Mouse (Mus musculus): ENCODE data around the gene Pin1rt1. TPM values are rescaled to one million over a fixed set of nuclear protein-coding genes. Genes with fewer than 3 reads are reported as not detected.
A peak's percentile ranks its signal among the peaks of the same experiment; 100 is the strongest.

Pin1rt1 gene
- total and polyA plus RNA-seq, 3 experiments, result 0.07 TPM; not detected in 2

- peak overlapping the region; percentile 59 for H3K27ac ChIP-seq (ENCODE audit: control insufficient read depth, low read depth, low read length)
- H3K4me1 ChIP-seq (ENCODE audit: control insufficient read depth in 1 of 2, insufficient read depth in 2 of 2, low read length in 2 of 2), result 0 out of 4 replicates have a peak, but pooled peaks cover 0 to 7% of the 10 kb centered on the region in 2 experiments
- 0 out of 2 replicates have a peak, but pooled peaks have one; percentile 31 for TF ChIP-seq TBP (IDR thresholded peaks at IDR 0.05; ENCODE audit: low read depth, low read length)
- TF ChIP-seq EP300 (IDR thresholded peaks at IDR 0.05; ENCODE audit: low read depth in 1 of 2, low read length in 2 of 2), result 0 out of 4 replicates have a peak, but pooled peaks of 1 of the 2 experiments have one; percentile 5
- no peak for TF ChIP-seq GATA1 (IDR thresholded peaks at IDR 0.05; ENCODE audit: low read depth, low read length)
- no peak for TF ChIP-seq RCOR1 (IDR thresholded peaks at IDR 0.05; ENCODE audit: low read depth, low read length)
- no peak for TF ChIP-seq ELF1 (IDR thresholded peaks at IDR 0.05; ENCODE audit: low read depth, low read length)
- peak; percentile 80 for TF ChIP-seq ZNF384 (IDR thresholded peaks at IDR 0.05; ENCODE audit: low read depth, low read length)
- TF ChIP-seq ZC3H11A (IDR thresholded peaks at IDR 0.05; ENCODE audit: low read depth, low read length), result no peak
- TF ChIP-seq MAX (IDR thresholded peaks at IDR 0.05; ENCODE audit: low read length), result no peak
- no peak for TF ChIP-seq MEF2A (IDR thresholded peaks at IDR 0.05; ENCODE audit: extremely low read depth, insufficient replicate concordance, low read depth, low read length, poor library complexity, severe bottlenecking)
- TF ChIP-seq USF2 (IDR thresholded peaks at IDR 0.05; ENCODE audit: borderline replicate concordance in 1 of 2, insufficient read depth in 1 of 2, low read depth in 1 of 2, low read length in 2 of 2), result no peak
- H3K79me2 ChIP-seq (ENCODE audit: control insufficient read depth, insufficient read depth, low read length, poor library complexity), result no peaks in the 10 kb centered on the region; the same call in 1 of the 2 replicates
- H3K4me3 ChIP-seq (ENCODE audit: control insufficient read depth in 1 of 2, insufficient read depth in 1 of 2, low read depth in 2 of 2, low read length in 2 of 2), result peak overlapping the region in 1 of 2 experiments; percentile 43; a peak in 2 of 4 replicates
- H3K9me3 ChIP-seq (replicated peaks; ENCODE audit: insufficient read depth, low read length), result no peaks in the 10 kb centered on the region
- no peaks in the 10 kb centered on the region for H3K27me3 ChIP-seq (ENCODE audit: control insufficient read depth in 1 of 2, insufficient read depth in 2 of 2, low read length in 2 of 2)
- peak overlapping the region; percentile 54 for H3K9ac ChIP-seq (ENCODE audit: control insufficient read depth, low read depth, low read length, poor library complexity, severe bottlenecking)
- H3K36me3 ChIP-seq (ENCODE audit: control insufficient read depth in 1 of 2, insufficient read depth in 2 of 2, low read length in 2 of 2), result peaks cover 0 to 2% of the 10 kb centered on the region in 2 experiments; a peak in 1 of 4 replicates
- no peak for DNase-seq (ENCODE audit: low read depth, low spot score)
Measured at GRCm38 (mm10) chr2:104732562-104733256, 16.5 kb upstream of the Pin1rt1 start.

GRCm38 (mm10) chr2:104732033-104732444 is 15.9 kb upstream of the Pin1rt1 start:
- no peaks in the 10 kb centered on the region for H3K27me3 ChIP-seq (ENCODE audit: control insufficient read depth in 1 of 2, insufficient read depth in 2 of 2, low read length in 2 of 2)
- 0 out of 4 replicates have a peak, but pooled peaks cover 0 to 7% of the 10 kb centered on the region in 2 experiments for H3K4me1 ChIP-seq (ENCODE audit: control insufficient read depth in 1 of 2, insufficient read depth in 2 of 2, low read length in 2 of 2)
- peak; percentile 66 for DNase-seq (ENCODE audit: low read depth, low spot score)
- no peaks in the 10 kb centered on the region for H3K9me3 ChIP-seq (replicated peaks; ENCODE audit: insufficient read depth, low read length)
- no peaks in the 10 kb centered on the region; the same call in 1 of the 2 replicates for H3K79me2 ChIP-seq (ENCODE audit: control insufficient read depth, insufficient read depth, low read length, poor library complexity)
- peak overlapping the region; percentile 59 for H3K27ac ChIP-seq (ENCODE audit: control insufficient read depth, low read depth, low read length)
- H3K9ac ChIP-seq (ENCODE audit: control insufficient read depth, low read depth, low read length, poor library complexity, severe bottlenecking), result peak overlapping the region; percentile 54
- H3K36me3 ChIP-seq (ENCODE audit: control insufficient read depth in 1 of 2, insufficient read depth in 2 of 2, low read length in 2 of 2), result peaks cover 0 to 2% of the 10 kb centered on the region in 2 experiments; a peak in 1 of 4 replicates
- H3K4me3 ChIP-seq (ENCODE audit: control insufficient read depth in 1 of 2, insufficient read depth in 1 of 2, low read depth in 2 of 2, low read length in 2 of 2), result peak overlapping the region; percentile 43 to 58
- 0 out of 2 replicates have a peak, but pooled peaks have one; percentile 13 for TF ChIP-seq BHLHE40 (IDR thresholded peaks at IDR 0.05; ENCODE audit: borderline replicate concordance, low read depth, low read length)
- TF ChIP-seq MYC (IDR thresholded peaks at IDR 0.05; ENCODE audit: low read depth, low read length), result peak; percentile 74
- 0 out of 2 replicates have a peak, but pooled peaks have one; percentile 5 for TF ChIP-seq TCF12 (IDR thresholded peaks at IDR 0.05; ENCODE audit: low read depth, low read length)
- TF ChIP-seq POLR2A (IDR thresholded peaks at IDR 0.05; ENCODE audit: control insufficient read depth in 1 of 2, insufficient read depth in 1 of 2, low read depth in 1 of 2, low read length in 2 of 2, poor library complexity in 1 of 2), result peak in 1 of 2 experiments; percentile 35; a peak in 1 of 4 replicates
- peak; percentile 30; the same call in 1 of the 2 replicates for TF ChIP-seq MXI1 (IDR thresholded peaks at IDR 0.05; ENCODE audit: low read depth, low read length)
- TF ChIP-seq GABPA (IDR thresholded peaks at IDR 0.05; ENCODE audit: low read depth, low read length), result no peak
- no peak for TF ChIP-seq GATA1 (IDR thresholded peaks at IDR 0.05; ENCODE audit: low read depth, low read length)
- TF ChIP-seq ETS1 (IDR thresholded peaks at IDR 0.05; ENCODE audit: low read depth, low read length), result 0 out of 2 replicates have a peak, but pooled peaks have one; percentile 5
